Mouse (Mus musculus) Muller cell, postnatal 12 days (primary cell): ENCODE results near the gene Gm42957.
"Not testable (repeated sequence)": the region's sequence is repeated elsewhere in the genome, so short reads cannot be mapped to it uniquely, and the experiment has no call there.

Source experiments
- DNase-seq: peaks from one replicate; pipeline ENCODE4 v3.0.0-alpha.2; 2015; ENCODE audit errors: inconsistent ontology term

Gm42957 gene

GRCm38 (mm10) chr3:96675171-96675570 lies 39.9 kb downstream of the Gm42957 start:
- DNase-seq = no peak

DNA sequence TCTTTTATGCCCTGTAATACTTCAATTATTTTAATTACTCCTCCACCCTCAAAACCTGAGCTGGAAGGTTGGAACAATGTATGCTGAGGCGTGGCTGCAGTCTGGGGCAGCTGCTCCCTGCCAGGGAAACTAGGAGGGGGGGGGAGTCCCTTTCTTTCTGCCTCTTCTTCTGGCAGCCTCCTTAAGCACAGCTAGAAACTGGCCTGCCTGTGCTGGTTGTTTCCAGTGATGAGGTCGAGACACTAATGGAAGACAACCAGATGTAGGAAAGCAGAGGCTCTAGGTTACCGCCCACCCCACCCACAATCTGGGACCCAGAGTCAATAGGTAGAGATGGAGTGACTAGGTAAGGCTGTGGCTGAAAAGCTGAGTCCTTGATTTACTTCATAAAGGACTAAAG lies 40.4 kb downstream of the Gm42957 start:
- DNase-seq = no peak

DNA sequence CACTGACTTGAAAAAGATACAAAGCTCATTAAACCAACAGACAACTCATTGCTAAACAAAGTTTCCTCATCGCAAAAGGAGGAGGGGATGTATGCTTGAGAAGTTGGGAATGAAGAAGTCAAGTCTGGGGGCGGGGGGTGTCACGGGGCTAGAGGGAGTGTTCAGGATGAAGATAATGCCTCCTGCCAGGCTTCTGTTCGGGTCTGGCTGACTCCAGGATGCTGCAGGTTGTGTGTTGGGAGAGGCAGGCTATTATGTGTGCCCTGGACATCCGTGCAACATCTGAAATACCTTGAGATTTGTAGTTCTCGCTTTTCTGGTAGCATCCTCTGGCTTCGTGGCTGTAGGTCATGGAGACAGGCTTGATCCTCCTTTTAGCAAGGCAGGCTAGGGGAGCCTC lies 43.2 kb downstream of the Gm42957 start:
- DNase-seq = no peak

DNA sequence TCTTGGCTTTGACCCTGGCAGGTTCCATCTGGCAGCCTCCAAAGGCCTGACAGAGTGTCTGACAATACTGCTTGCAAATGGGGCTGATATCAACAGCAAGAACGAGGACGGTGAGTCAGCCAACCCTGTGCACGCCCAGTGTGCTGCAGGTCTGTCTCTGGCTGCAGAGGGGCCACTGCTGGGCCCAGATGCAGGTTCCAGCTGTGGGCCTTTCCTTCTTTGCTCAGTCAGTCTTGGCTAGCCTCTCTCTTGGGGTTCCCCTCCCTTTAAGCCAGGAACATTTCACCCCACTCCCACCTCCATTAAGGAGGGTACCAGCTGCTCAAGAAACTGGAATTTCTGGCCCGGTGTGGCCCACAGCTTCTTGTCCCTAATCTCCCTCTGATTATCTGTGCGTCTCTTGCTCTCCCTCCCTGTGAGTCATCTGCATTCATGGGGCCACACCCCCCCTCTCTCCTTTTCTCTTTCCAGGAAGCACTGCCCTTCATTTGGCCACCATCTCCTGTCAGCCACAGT lies 43.9 kb downstream of the Gm42957 start:
- peak; percentile 35 for DNase-seq

DNA sequence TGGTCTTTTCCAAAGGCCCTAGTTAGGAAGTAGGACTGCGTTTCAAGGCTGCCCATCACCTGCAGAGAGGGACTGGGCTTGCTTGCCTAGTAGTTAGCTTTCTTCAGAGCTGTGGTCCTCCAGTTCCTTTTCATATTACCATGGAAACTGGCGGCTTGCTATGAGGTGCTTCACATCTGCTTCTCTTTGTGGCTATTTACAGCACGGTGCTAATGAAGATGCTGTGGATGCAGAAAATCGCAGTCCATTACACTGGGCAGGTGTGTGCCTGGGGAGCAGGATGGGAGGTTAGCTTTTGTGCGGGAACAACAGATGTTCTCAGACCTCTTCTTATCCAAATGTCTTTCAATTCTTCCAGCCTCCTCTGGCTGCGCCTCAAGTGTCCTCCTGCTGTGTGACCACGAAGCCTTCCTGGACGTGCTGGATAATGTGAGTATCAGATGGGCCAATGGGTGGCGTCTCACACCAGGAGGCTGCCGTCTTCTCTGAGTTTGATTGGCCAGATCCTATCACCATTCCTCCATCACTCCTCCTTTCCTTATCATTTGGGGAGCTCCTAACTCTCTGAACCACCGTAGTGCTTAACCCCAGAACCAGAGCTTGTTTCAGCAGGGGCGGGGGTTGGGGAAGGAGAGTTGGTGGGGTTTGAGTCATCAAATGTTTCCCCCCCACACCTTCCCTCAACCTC lies 45.1 kb downstream of the Gm42957 start:
- no peak for DNase-seq

DNA sequence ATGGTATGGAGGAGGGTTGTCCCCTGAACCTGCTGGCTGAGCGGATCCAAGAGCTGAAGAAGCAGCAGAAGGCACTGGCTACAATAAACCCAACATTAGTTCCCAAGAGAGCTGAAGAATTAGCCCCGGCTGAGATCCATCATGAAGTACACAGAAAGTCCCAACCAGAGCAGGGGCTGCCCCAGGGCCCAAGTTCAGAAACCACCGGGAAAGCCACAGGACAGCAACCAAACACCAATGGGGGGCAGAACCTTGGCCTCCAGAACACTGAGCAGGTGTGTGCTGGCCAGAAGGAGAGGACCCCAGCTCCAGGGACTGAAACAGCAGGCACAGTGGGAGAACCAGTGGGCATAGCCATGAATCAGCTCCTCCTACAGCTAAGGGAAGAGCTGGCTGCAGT lies 48.2 kb downstream of the Gm42957 start:
- no peak for DNase-seq

DNA sequence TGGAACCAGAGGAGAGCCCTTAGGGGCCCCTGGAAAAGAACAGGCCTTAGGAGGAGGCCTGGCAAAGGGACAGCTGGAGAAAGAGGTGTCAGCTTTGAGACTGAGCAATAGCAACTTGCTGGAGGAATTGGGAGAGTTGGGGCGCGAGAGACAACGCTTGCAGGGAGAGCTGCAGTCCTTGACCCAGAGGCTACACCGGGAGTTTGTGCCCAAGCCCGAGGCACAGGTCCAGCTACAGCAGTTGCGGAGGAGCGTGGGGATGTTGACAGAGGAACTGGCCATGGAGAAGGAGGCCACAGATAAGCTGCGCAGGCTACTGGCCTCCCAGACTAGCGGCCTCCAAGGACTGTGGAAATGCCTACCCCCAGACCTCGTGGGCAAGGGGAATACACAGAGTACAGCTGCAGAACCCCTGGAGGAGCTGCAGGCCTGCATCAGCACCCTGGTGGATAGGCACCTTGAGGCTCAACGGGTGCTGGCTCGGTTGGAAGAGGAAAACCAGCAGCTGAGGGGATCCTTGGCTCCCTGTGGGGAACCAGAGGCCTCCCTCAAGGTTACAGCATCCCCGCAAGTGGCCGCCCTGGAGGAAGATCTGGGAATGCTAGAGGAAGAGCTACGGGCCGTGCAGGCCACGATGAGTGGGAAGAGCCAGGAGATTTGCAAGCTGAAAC lies 49.0 kb downstream of the Gm42957 start:
- no peak for DNase-seq

DNA sequence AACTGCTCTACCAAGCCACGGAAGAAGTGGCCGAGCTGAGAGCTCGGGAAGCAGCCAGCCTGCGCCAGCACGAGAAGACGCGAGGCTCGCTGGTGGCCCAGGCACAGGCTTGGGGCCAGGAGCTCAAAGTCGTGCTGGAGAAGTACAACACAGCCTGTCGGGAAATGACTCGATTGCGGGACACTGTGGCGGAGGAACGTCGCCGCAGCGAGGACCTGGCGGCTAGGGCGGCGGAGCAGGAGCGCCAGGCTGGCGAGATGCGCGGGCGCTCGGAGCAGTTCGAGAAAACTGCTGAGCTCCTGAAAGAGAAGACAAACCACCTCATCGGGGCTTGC lies 49.5 kb downstream of the Gm42957 start:
- no peak for DNase-seq

DNA sequence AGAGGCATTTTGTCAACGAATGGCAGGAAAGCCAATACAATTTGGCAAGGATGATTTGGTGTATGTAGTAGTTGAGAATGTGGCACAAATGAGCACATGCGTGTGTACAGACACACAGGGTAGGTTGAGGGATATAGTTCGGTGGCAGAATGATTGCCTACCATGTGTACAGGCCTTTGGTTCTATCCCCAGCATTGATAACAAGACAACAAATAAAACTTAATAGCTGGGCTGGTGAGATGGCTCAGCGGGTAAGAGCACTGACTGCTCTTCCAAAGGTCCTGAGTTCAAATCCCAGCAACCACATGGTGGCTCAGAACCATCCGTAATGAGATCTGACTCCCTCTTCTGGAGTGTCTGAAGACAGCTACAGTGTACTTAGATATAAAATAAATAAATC lies 50.8 kb downstream of the Gm42957 start:
- DNase-seq = not testable (repeated sequence)

GRCm38 (mm10) chr3:96688854-96689253 lies 53.6 kb downstream of the Gm42957 start:
- DNase-seq = no peak

GRCm38 (mm10) chr3:96690298-96690697 lies 55.0 kb downstream of the Gm42957 start:
- no peak for DNase-seq

GRCm38 (mm10) chr3:96692506-96692905 lies 57.2 kb downstream of the Gm42957 start:
- peak; percentile 33 for DNase-seq

- DNase-seq = no peak
Measured at GRCm38 (mm10) chr3:96693579-96693978, 58.3 kb downstream of the Gm42957 start.

DNA sequence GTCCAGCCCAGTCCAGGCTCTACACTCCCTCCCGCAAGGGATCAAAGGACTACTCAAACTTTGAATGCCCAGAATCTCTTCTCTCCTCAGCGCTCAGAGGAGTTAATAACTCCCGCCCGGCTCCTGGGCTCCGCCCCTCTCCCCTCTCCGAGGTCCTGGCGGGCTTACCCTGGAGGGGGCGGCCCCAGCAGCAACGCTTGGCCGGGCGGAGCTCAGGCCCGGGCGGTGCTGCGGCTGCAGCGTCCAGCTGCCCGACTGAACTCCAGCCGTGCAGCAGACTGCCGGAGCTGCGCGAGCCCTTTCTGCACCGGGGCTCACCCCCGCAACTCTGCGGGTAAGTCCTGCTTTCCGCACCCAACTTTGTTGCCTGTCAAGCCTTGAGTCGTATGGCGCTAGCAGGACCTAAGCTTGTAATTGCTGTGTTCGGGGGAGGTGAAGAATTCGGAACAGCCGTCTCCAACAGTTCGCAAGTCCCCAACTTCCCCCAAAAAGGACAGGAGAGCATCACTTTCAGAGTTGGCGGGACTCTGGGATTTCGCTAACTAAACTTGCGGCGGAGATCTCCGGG lies 61.0 kb downstream of the Gm42957 start, which contains the start of gene Pias3:
Gene Pias3, plus strand, starts transcription at position 187 of the 568 bp plus-strand sequence.
- DNase-seq = peak; percentile 93

DNA sequence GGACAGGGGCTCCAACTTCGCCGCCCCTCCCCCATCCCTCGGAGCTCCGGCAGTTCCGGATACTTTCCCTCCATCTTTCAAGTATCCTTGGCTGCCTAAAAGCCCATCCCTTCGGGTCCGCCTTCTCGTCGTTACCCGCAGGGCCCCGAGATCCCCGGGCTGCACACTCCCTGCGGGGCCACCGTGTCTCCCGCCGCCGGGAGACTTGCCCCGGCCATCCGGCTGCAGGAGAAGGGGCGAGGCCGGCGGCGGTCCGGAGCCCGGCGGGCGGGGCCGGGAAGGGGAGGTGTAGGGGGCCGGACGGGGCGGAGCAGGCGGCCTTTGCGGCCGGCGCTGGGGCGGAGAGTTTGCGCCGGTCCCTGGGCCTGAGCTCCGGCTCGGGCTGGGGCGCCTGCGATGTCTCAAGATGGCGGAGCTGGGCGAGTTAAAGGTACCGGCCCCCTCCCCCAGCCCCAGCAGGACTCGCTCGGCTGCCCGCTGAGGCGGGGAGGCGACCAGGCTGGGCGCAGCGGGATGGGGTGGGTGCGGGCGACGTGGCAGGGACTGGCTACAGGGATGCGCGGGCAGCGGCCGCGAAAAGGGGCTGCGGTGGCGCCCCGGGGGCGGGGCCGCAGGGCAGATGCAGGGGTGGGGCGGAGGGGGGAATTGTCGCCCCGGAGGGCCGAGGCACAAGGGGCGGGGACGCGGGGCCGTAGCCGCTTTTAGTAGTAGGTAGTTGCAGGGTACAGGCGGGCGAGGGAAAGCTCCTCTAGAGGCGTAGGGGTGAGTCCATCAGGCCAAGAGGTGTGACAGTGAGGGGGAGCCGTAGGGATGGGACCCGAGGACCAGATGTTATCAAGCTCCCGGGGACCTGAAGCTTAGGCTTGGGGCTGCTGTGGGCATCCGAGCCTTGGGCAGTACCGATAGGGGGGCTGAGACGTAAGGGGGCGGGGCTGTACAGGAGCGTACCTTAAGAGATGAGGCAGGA lies 61.8 kb downstream of the Gm42957 start:
- DNase-seq = peak; percentile 96

DNA sequence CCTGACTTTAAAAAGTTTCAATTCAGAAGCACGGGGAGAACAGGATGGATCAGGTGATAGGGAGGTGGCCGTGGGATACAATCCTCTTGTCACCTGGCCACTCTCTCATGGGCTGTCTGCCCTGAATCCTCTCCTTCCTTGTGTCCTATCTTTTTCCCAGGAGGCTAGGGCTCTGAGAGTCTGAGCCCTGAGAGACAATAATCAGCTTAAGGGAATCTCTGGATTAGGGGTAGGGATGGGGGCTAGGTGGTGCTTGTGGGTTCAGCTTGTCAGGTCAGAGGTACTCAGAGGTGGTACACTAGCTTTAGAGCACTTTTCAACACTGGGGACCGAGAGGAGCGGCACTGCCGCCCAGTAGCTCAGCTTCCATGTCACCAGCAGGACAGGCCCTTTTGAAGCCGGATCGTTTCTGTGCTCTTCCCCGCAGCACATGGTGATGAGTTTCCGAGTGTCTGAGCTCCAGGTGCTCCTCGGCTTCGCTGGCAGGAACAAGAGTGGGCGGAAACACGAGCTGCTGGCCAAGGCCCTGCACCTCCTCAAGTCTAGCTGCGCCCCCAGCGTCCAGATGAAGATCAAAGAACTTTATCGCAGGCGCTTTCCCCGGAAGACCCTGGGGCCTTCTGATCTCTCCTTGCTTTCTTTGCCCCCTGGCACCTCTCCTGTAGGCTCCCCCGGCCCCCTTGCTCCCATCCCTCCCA lies 63.9 kb downstream of the Gm42957 start:
- DNase-seq = no peak

DNA sequence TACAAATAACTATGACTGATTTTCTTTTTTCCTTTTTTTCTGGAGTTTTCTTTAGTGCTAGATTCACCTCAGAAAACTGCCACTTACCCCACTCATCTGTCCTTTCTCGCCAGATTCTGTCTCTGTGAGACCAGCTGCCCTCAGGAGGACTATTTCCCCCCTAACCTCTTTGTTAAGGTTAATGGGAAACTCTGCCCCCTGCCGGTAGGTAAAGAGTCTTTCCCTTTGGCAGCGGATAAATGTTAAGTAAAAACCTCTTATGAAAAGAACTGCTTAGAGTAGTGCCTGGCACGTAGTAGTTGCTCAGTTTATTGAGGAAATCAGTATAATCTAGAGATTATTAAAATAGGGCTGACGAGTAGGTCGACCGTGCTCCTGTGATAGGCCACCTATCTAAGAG lies 65.1 kb downstream of the Gm42957 start:
- no peak for DNase-seq

GRCm38 (mm10) chr3:96701003-96701402 lies 65.7 kb downstream of the Gm42957 start:
- no peak for DNase-seq
